Mouse (Mus musculus) frontal cortex, adult (tissue): ENCODE results near the gene Trim15.
"Not testable (repeated sequence)": the region's sequence is repeated elsewhere in the genome, so short reads cannot be mapped to it uniquely, and the experiment has no call there.

ENCODE experiments used
- ATAC-seq: cut with Nextera tagmentation; 2 replicates; pipeline ENCODE4 v1.9.2; 2017; ENCODE audit warnings: mild to moderate bottlenecking, moderate library complexity, mixed read lengths; ENCODE audit not compliant: low TSS enrichment

The Trim15 gene

DNA sequence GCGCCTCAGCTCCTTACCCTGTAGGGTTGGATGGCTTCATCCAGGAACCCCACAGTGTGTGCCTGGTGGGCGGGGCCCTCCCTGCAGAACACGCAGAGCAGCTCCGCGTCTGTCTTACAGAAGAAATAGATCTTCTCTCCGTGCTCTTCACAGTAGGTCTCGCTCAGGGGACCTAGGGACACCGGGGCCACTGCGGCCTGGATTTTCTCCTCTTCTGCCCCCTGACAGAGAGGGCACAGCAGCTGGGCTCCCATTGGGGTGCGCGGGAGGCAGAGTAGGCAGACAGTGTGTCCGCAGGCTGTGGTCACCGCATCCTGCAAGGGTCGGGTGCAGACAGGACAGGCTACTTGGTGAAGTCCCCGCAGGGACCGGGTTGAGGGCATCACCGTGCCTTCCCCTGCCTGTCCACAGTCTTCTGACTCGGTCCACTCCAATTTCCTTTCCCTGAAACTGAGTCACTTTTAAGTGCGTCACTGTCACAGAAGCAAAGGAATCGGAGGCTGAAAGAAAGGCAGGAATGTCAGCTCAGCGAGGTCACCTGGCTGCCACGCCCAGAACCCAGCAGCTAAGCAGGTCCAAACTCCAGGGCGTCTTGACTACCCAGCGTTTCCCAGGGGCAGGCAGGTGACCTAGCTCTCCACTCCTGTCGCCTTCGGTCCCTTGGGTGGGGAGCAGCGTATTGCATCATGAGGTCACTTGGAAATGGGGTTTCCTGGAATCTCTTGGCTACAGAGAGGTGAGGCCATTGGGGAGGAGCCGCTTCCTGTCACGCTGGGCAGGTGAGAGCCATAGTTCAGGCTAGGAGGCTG is at the start of gene Trim15:
Gene Trim15, minus strand, starts transcription at position 492 of the 809 bp plus-strand sequence.
- no peak for ATAC-seq

DNA sequence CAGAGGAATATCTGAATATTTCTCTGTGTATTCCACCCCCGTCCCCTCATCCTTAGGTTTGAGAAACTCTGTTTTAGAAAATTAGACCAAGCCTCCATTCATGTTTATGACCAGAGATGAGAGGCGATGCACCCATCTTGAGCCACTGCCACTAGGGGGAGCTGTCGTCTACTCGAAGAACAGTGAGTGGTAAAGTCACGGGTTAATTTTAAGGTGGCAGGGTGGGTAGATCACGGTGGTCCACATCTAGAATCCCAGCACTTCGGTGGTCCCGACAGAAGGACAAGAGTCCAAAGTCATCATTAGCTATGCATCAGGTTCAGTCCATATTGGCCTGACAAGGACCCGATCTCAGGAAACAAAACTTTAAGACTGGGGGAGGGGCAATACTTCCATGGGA is 48.1 kb upstream of the Trim15 start:
- peak; percentile 62; the same call in 1 of the 2 replicates for ATAC-seq

DNA sequence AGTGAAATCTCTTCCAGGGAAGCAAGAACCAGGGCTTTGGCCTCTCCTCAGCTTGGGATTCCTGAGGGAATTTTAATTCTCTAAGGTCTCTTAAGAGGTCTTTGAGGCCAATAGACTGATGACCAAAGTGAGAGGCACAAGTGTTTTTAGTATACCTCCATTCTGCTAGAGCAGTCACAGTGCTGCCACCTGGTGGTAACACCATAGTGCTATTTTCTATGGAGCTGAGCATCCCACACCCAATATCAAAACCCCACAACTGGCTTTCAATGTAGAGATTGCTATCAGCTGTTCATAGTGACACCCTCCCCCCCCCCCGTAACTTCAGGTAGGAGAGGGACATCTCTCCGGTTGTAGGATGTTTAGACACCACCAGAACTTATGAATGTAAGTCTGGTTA is 47.1 kb upstream of the Trim15 start:
- ATAC-seq: peak; percentile 81

DNA sequence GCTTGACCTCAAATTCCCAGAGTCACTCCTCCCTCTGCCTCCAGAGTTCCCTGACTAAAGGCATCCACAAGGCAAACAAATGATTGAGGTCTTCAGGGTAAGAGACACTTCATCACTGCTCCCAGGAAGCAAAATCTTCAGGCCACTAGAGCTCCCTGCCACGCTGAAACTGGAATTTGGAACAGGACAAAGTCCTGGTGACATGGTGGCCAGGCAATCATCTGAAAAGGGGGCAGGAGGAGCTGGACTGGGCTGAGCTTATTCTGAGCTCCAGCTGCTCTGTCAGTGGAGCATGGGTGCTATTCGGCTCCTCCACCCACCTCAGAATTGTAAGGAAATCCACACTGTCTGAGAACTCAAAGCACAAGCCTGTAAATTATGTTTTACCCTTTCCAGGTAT is 45.0 kb upstream of the Trim15 start:
- ATAC-seq: no peak

DNA sequence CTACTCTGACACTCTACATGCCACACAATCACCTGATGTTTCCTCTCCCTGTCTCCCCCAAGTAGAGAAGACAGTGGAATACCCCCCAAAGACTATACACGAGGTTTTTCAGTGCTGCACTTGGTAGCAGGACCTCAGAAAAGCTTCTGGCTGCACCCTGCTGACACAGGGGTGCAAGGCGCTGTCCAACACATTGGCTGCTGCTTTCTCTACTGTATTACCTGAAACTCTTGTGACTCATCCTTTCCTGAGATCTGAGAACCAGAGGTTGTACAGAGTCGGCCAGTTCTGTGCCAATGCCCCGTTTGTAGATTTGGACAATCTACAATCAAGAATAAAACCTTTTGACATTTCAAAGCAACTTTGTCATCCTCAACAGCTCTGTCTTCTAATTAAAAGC is 42.8 kb upstream of the Trim15 start:
- no peak for ATAC-seq

DNA sequence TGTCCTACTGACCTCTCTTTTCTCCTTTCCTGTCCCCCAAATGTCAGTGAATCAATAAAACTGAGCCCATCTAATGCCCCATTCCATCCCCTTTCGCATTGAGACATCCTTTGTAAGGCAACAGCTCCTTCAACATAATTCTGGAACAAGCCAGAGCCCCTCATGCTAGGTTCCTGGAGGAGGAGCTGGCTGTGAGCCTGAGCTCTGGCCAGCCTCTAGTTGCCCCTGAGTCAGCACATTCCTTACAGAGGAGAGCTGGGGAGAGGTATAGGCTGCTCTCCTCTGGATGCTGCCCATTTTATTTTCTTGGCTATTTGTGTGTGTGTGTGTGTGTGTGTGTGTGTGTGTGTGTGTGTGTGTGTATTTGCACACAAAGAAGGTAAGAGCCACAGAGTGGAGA is 41.2 kb upstream of the Trim15 start:
- ATAC-seq: no peak

DNA sequence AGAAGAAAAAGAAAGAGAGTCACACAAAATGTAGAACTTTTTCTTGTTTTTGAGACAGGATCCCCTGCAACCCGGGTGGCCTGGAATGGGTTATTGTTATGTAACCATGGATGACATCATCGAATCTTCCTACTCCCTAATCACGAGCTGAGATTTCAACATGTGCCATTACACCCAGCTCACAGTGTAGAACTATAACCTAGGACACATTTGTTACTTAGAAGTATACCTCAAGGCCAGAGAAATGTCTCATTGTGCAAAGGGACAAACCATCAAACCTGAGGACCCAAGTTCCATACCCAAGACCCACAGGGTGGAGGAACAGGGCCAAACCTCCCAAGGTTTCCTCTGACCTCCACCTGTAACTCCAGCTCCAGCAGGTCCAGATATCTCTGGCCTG is 36.6 kb upstream of the Trim15 start:
- ATAC-seq: no peak

DNA sequence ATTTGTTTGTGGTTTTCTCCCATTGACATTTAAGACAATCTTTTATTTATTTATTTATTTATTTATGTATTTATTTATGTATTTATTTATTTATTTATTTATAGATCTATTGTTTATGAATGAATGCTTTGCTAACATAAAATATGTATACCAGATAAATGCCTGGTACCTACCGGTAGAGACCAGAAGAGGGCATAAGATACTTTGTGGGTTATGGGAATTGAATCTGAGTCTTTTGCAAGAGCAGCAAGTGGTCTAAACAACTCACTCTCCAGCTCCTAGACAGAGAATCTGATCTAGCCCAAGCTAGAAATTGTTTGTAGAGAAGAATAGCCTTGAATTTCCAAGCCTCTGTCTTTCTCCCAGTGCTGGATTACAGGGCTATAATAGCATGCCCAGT is 33.7 kb upstream of the Trim15 start:
- ATAC-seq: no peak

DNA sequence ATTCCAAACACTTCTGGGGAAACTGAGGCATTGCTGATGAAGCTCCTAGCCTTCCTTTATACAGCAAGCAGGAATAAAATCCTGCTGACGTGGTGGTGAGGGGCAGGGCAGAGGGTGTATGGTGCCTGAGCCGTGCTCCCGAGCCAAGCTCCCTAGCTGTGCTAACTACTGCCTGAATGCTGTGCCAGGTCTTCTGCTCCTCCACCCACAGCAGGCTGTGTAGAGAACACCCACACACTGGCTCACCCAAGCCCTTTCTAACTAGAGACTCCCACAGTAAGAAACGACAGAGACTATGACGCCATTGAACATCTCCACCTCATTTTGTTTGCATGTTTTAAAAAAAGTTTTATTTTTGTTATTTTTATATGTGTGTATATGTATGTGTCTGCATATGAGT is 33.0 kb upstream of the Trim15 start:
- peak; percentile 98 for ATAC-seq

DNA sequence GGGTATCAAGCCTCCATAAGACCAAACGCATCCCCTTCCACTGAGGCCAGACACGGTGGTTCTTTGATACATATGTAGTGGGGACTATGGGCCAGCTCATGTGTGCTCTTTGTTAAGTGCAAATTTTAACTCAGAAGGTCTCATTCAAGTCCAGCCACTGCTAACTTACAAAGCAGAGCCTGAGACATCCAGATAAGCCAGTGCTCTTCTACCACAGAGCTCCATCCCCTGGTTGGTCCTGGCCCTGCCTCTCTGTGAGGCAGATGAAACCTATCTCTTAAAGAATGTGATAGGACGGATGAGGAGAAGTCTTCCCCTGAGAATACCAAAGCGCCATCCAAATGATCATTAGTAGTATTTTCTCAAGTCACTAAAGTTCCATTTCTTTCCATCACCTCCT is 32.4 kb upstream of the Trim15 start:
- ATAC-seq: no peak

DNA sequence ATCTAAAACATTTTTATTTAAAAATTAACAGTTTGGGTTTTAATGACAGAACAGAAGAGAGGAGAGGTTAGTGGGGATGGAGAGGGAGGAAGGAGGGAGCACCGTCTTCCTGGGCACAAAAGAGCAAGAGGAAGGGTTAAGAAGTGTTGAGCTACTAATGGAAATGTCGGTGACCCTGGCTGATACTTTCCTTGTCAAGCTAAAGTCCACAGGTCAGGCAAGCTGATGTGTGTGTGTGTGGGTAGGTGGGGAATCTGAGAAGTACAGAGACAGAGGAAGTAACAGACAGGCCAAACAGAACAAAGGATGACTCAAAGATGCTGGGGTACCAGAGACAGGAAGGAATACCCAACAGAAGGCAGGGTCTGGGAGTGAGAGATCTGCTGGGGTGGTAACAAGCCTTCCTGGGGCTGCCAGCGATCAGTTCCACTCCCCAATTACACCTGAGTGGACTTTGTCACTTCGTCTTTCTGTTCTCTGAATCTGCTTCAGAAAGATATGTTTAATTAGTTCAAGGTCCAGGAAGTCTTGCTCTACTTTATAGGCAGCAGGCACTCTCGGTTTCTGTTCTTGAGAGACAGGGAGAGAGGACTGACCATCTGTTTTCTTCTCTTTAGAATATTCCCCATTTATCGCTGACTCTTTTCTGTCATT is 30.7 kb upstream of the Trim15 start, which contains the start of gene Trim31:
Gene Trim31, plus strand, starts transcription at position 567 of the 654 bp plus-strand sequence.
- ATAC-seq: no peak

DNA sequence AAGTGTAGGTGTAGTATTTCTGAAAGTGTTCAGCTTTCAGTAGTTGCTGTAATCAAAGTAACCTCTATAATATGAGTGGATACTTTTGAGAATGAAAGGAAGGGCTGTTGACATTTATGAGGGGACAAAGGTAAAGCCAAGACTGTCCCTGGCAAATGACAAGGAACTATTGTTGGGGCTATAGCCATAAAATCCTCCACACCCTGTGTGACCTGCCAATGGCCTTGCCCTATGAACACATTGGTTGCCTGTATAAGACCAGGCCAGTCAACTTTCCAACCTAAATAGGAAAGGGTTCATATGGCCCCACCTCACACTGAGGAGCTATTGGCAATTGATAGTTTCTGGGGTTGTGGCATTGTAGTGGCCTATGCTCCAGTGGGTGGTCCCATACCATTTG is 30.1 kb upstream of the Trim15 start:
- no peak for ATAC-seq

DNA sequence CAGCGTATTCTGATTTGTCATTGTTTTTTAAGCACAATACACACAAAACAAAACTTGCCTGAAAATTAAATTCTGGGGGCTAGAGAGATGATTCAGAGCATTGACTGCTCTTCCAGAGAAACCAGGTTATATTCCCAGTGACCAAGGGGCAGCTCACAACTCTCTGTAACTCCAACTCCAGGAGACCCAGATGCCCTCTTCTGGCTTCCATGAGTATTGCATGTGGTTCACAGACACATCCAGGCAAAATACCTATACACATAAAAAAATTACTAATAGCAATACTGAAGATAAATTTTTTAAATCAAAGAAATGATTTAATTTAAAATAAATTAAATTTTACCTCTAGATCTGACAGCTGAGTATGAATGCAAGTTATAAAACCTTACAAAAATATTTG is 29.6 kb upstream of the Trim15 start:
- ATAC-seq: no peak

DNA sequence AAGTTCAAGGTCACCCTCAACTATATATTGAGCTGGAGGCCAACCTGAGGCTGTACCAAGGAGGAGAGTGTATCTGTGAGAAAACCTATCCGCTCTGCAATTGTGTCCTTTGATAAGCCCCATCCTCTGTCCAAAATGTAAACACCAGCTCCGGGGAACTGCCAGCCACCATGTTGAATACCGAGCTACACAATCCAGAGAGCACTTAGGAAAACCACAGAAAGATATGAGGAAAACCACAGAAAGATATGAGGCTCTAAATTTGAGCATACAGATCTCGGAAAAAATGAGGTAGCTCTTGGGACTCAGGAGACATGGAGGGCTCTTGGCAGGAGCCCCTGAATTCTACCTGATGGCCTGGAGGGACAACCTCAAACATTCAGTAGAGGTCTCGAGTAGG is 26.4 kb upstream of the Trim15 start:
- ATAC-seq: no peak

DNA sequence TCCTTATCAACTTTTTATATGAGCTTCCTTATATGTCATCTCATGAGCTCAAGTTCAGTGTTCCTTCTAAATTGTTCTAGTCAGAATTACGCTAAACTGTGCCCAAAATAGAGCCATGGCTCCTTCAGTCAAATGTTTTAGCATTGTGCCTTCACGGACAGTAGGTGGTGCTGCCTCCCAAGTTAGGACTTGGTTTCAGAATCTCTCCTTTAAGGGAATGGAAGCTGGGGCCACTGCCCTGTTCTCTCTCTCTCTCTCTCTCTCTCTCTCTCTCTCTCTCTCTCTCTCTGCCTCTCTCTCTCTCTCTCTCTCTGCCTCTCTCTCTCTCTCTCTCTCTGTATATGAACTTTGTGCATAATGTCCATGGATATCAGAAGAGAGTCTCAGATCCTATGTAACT is 25.4 kb upstream of the Trim15 start:
- ATAC-seq: peak; percentile 95

DNA sequence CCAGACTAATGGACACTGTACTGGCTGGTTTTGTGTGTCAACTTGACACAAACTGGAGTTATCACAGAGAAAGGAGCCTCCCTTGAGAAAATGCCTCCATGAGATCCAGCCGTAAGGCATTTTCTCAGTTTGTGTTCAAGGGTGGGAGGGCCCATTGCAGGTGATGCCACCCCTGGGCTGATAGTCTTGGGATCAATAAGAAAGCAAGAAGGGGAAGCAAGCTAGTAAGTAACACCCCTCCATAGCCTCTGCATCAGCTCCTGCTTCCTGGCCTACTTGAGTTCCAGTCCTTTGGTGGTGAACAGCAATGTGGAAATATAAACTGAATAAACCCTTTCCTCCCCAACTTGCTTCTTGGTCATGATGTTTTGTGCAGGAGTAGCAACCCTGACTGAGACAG is 24.5 kb upstream of the Trim15 start:
- ATAC-seq: not testable (repeated sequence)

DNA sequence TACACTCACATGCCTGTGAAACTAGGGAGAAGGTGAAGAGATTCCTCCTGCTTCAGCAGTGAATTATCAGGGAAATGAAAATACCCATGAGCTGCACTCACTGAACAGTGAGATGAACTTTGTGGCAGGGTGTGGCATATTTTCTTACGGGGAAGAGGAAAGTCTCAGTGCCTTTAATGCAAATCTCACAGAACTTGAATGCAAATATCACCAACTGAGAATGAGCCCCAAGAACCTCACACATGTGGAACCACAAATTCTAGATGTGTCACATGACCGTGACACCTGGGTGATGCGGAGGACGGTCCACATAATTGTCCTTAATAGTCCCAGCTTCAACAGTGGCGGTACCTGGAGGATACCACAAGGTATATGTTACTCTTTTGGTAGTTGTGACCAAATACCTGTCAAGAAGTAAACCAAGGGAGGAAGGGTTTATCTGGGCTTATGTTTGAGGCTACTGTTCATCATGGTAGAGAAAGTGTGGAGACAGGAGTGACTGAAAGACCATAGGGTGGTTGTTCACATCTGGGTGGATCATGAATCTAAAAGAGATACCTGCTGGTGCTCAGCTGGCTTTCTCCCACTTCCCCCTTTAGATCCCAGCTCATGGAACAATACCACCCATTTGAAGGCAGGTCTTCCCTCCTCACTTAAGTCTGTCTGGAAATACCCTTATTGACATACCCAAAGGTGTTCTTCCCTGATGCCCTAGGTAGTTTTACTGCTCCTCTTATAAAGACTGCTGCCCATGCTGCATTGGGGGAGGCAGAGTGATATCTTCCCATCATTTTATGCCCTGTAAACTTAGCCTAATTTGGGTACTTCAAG is 23.3 kb upstream of the Trim15 start, which contains the start of gene Trim40:
Gene Trim40, minus strand, starts transcription at position 51 of the 831 bp plus-strand sequence.
- ATAC-seq: no peak

DNA sequence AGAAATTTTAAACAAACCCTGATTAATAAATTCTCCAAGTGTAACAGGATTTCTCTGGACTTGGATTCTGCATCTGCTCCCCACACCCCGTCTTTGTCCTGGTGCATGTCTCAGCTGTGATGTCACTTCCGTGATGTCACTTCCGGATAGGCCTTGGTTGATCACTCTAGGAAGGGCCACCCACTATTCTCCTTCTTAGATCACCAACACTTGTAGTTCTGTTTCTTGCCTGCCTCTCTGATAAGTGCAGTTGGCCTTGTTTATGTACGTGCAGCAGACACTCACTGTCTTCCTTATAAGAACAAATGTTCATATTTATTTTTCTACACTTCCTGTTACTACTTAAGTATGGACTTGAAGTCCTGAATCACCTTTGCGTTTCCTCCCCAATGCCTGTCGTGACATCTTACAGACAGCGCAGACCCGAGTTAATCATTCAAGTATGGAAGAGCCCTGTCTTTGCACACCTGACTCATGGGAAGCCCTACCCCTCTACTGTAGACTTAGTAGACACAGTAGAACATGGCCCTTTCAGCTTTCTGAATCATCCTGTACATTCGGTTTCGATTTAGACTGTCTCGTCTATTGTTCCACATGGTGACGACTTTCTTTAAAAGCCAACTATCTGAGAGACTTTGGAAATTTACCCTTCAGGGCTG is 18.3 kb upstream of the Trim15 start:
- ATAC-seq: no peak

DNA sequence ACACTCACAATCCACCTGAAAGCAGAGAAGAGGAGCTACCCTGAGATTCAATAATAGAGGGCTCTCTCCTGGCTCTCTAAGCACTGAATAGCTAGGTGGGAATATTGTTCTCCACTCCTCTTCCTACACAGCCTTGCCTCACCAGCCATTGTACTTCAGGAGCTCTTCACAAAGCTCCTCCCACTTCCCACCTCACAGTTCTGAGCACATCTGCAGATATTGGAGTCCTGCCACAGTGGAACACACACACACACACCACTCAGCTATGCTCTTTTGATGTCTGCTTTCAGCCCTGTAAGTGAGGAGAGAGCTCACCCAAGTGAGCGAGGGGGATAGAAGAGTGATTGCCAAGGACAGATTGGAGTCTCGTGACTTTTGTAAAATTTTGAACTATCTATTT is 16.3 kb upstream of the Trim15 start:
- no peak for ATAC-seq

DNA sequence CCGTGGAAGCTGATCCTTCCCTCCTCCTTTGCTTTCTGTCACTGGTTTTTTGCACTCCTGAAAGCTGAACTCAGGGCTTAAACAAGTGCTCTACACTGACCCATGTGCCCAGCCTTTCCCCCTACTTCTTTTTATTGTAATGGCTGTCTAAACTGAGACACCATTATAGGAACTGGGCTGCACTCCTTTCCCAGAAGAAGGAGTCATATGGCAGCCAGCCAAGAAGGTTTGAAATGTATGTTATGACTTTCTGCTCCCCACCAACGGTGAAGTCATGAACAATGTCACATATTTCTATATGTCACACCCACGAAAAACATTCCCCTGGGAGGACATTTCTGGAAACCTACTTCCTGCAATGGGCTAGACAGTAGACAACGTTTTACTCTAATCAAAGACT is 7.6 kb upstream of the Trim15 start:
- ATAC-seq: no peak

DNA sequence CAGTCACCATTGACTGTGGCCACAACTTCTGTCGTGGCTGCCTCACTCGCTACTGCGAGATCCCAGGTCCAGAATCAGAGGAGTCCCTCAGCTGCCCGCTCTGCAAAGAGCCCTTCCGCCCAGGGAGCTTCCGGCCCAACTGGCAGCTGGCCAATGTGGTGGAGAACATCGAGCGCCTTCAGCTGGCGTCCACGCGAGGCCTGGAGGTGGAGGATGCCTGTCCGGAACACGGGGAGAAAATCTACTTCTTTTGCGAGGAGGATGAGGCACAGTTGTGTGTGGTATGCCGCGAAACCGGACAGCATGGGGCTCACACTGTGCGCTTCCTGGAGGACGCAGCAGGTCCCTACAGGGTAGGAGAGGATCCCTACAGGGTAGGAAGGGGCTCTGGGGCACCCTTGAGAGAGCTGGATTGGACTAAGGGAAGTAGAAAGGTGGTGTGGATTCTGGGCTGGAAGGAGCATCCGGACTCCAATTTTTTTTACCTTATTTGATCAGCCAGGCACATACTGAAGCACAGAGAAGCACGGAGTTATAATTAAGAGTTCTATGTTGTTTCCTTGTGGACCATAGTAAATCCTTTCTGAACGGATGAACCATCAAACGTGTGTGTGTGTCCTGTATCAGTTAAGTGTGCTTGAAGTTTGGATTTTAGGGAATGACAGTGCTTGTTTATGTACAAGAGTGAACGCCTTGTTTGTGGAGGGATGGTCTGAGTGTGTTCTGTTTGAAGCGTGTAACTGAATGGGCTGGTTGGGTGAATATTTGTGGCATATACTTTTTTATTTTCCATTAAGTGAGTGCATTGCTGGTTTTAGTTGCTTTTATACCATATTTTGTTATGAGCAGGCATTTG is 3.2 kb upstream of the Trim15 start:
- ATAC-seq: no peak
